Mouse (Mus musculus): ENCODE data around the gene Pard6b.

Gene Pard6b

GRCm38 (mm10) chr2:168130046-168130445 lies 49.2 kb downstream of the Pard6b start:
- no peak for DNase-seq (ENCODE audit: low spot score in 2 of 2)

GRCm38 (mm10) chr2:168137161-168137560 lies 56.4 kb downstream of the Pard6b start:
- DNase-seq (ENCODE audit: low spot score in 2 of 2): no peak

- peak in 1 of 2 experiments; percentile 39 for DNase-seq (ENCODE audit: low spot score in 2 of 2)
These were observed 63.0 kb downstream of the Pard6b start for GRCm38 (mm10) chr2:168143794-168144193.

- no peak for DNase-seq (ENCODE audit: low spot score in 2 of 2)
These were observed 64.6 kb downstream of the Pard6b start for GRCm38 (mm10) chr2:168145437-168145836.

- DNase-seq (ENCODE audit: low spot score in 2 of 2): no peak
These were observed 67.1 kb downstream of the Pard6b start for GRCm38 (mm10) chr2:168147722-168148432.

GRCm38 (mm10) chr2:168149241-168149640 lies 68.4 kb downstream of the Pard6b start:
- DNase-seq (ENCODE audit: low spot score in 2 of 2): no peak
